Mouse (Mus musculus) right cerebral cortex, postnatal 10 days (tissue): ENCODE results near the gene Sox6.

ENCODE experiments used
- DNase-seq, 2 experiments: peaks; one replicate each; pipeline ENCODE4 v3.0.0; 2021; ENCODE audit warnings: low spot score in 2 of 2

Sox6 gene

DNA sequence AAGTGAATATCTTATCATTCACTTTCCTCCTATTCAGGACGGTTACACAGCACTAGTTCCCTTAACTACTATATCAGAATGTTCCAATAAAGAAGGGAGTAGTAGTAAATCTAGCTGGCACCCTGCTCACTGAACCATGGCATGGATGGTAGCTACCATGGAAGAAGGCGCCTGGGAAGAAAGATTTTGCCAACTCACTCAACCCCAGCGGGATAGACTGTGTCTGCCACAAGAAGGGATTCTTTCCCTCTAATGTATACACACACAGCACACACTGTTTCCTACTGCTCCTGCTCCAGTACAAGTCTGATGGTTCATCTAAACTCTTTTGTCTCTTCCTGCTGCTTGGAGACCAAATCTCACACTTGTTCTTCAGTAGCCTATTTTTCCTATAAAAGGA, 147.1 kb downstream of the Sox6 start:
- DNase-seq, result no peak

DNA sequence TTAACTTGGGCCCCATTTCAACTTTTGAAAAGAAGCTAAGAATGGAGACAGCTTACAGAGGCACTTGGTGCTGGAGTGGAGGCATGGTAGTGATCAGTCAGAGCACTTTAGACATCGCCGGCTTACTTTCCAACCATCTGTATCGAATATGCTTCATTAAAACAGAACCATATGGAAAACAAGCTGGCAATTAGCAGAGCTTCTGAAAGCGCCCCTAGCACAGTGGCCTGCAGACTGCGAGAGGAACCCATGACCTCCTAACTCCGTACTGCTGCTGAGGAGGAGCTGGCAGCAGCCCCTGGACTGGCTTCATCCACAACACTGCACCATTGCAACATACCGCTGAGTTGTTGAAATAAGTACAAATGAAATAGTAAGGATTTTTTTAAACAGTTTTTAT, 148.7 kb downstream of the Sox6 start:
- DNase-seq, result no peak

DNA sequence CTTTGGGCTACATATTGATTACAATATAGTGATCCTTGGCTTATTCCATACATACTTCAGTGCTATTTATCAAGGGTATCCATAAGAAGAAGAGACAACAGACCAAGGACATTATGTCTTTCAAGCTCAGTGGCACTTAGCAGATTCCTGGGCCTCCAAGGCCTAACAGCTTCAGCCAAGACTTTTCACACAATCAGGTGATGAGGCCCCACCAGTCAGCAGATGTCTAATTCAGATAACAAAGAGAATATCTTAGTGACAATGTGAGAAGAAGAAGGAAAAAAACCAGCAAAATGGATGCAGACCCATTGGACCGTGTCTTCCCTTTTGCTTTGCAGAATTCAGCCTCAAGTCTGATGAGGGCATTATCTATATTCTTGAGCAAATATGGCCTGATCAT, 150.0 kb downstream of the Sox6 start:
- no peak for DNase-seq

DNA sequence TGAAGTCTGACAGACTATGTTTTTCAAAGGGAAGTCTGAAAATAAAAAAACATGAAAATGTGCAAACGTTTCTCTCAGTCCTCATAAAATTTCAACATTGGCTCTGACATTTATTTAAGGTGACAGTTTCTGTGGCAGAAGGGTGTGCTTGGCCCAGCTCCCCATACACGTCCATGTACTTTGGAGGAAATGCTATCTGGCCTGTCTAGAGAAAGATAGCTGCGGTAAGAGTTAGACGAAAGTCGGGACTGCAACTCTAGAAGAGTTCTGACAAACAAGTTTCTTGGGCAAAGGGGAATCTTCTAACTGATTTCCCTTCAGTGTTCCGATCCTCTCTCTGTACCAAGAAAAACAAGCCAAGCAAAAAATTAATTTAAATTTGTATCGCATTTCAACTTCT, 150.5 kb downstream of the Sox6 start:
- DNase-seq, result no peak

DNA sequence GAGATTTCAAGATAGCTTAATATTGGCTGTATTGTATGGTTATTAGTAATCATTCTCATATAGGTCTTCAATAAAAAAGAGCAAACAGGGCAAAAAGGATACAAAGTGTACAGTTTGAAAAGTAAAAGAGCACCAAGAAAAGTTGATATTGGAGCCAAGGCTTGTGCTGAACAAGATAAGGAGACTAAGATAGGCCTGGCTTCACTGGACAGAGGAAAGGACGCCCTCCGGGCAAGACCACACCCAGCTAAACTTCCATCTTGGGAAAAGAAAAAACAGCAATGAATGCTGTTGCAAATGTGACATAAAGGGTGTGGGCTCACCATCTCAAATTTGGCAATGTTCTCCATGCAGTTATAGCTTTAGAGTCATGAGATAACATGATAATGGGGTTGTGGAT, 165.7 kb downstream of the Sox6 start:
- no peak for DNase-seq

DNA sequence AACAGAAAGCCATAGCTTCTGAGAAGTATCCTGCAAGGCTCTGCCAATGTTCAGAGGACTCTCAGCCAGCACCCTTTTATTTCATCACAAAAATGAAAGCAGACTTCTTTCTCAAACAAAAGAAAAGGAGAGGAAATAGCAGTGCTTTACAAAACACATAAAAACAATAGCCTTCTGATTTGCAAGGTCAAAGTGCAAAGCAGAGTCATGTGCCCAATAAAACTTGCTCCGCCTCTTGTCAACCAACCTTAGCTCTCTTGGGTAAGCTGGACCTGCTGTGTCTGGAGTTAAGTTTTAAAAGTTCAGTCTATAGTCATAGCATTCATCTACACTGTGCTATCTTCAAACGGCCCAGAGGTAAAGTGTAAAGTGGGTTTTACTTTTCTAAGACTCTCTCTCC, 170.1 kb downstream of the Sox6 start:
- DNase-seq, result no peak

DNA sequence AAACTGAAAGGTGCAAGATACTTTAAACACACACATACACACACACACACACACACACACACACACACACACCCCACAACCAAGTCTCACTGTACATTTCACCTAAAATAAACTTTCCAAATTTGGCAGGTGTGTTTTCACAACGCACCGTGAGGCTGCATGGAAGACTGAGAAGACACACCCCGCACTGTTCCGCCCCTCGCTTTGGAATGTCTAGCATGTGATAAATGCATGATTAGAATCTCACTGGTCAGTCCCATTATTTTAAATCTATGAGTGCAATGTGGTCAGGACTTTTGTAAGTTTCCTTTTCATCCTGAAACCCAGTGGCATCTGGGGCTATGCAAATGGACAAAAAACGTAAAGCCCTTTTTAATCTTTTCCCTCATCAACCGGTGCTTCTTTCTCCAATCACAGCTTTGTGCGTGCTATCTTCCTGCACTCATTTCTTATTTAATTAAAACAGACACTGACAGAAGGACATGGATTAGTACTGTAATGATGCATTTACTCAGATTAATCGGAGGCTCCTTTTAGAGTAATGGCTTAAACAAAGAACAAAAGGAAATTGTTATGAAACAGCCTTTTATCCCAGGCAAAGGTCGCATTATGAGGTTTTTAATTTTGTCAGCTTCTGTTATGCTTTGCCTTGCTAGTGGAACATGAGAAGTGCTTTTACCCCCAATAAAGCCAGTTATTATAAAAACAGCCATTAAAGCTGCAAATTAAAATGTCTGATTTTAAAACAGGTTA, 170.9 kb downstream of the Sox6 start:
- DNase-seq, result no peak

DNA sequence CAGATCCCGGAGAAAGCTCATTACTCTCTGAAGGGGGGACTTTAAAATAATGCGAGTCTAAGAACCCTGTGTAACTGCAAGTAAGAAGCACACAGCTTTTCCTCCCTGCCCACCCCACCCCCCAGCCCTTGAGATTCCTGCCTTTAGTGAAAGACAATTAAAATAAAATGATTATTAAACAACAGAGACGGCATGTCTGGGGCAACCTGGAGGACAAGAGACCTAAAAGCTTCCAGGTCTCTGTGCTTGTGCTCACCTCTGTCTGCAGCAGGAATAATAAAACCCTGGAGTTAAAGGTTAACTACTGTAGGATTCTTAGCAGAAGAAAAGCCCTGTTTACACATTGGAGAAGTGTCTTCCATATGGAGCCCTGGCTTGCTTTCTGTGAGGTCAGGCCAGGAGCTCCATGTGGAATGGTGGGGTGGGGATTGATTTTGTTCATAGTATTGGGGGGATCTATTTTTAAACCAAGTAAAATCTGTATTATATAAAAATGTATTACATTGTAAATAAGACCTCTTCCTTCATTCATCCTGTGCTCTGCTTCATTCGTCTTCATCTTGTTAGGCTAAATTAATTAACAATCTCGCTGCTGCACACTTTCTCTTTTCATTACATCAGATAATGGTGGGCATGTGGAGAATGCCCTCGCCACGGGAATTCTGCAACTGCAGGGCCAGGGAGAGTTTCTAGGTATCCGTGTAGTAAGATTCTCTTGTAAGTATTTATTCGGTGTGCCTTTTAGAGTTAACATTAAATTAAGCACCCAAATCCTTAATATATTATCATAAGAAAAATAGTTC, 171.7 kb downstream of the Sox6 start:
- no peak for DNase-seq

DNA sequence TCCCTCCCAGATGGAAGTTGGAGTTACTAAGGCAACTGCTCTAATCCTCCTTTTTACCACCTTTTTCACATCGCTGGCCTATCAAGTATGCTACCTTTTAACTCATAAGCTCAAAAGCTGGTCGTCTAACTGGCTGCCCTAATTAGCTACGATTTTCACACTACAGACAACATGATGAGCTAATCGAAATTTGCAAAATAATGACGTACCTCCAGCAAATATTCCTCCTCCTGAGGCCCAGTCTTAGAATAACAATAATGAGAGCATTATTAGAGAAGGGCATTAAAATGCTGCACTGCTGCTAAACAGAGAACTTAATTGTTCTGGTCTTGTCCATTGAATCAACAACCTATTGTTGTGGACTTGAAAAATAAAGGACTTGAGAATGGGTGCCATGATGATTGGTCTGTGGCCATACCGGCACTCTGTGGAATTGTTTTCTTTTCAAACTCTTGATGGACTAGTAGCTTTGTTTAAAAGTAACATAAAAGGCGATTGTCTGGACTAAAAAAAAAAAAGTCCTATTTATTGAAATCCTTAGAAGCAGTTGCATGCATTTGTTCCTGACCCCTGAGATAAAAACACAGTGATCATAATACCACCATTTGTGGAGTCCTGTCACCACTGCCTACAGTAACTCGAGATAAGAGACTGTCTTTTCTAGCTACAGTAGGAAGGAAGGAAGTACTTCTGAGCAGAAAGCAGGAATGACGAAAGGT, 172.5 kb downstream of the Sox6 start:
- DNase-seq, result no peak

DNA sequence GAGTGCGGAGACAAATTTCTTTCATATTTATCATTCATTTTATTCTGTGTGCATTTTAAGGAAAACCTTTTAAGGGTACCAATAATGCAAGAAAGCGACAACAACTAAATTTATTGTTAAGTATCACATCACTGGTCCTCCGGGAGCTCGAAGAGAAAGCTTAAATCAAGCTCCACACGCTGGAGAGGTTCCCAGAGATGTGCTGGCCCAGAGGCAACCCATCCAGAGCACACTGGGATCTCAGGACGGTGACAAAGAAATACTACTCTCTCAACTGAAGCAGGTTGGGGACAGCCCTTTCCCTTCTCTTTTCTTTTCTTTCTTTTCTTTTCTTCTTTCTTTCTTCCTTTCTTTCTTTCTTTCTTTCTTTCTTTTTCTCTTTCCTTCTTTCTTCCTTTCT, 173.4 kb downstream of the Sox6 start:
- DNase-seq, result no peak

DNA sequence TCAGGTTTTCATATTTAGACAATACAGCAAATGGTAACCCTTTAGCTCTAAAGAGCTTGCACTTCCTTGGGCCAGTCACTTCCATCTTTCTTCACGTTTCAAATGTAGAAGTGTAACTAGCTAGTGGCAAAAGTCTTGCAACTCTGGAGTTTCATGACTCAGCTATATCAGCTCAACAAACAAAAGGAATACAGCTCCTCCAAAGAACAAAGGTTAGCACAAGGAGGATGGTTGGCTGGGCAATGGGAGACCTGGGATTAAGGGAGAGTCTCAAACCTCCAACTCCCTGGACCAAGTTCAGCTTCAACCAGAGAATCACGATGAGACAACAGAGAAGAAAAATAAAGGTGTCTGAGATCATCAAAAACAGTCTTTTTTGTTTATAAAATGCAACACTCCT, 174.2 kb downstream of the Sox6 start:
- no peak for DNase-seq

DNA sequence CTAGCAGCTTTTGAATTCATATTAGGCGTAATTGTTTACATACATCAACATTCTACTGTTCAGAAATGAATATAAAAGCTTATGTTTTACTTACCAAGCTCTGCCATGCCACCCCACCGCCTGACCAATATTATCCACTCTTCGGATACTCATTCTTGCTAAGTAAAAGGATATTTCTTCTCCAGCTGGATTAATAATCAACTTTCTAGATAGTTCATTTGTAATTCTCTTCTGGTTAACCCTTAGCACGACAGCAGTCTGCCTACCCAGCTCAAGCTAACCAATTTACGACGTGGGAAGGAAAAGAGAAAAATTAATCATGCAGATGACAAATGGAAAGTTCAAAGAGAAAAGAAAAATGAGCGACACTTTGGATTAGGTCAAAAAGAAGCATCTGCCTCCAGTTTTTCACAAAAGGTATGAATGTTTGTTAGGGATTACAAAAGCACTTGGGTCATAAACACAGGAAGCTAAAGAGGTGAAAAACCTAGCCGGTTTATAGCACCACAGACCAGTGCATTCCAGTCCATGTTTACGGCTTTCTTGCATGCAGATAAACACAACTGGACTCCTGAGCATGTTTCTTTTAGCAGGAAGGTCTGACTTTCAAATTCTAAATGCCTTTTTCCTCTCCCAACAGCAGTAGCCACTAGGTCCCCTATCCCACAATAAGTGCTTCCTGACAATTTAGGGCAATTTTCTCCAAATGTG, 178.8 kb downstream of the Sox6 start:
- no peak for DNase-seq

DNA sequence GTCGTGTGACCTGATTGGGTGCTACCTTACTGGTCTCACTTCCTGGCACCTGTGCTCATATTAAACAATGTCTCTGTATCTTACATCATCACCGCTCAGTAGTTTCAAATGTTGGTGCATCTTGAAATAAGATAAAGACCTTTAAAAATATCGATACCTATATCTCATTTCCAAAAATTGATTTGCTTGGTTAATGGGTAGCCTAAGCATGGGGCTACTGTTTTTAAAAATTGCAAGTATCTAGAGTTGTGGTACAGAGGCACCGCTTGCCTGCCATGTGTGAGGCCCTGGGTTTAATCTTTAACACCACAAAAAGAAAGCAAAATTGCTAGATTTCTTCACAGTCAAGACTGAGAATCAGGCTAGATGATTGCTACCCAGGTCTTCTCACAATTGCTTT, 187.5 kb downstream of the Sox6 start:
- no peak for DNase-seq

DNA sequence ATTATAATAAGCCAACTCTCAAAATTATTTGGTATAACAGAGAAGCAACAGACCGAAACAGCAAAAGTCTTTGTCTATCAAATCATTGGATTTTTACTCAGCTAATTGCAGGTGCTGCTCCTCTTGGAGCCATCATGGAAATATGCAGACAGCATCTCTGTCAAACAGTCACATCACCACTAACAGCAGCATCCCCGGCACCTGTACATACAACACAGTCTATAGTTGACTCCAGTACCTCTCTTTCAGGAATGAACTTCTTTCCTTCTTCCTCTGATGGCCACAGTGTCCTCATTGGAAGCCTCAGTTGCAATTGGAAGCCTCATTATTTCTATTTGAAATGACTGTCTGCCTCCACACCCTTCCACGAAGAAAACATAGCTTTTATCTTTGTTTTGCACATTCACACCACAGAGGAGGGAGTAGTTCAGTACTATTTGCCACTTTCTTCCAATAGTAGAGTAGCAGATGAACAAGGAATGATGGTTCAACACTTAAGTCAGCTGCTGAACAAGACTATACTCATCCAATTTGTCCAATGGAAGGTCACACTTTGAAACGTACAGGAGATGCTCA, 192.7 kb downstream of the Sox6 start:
- no peak for DNase-seq

DNA sequence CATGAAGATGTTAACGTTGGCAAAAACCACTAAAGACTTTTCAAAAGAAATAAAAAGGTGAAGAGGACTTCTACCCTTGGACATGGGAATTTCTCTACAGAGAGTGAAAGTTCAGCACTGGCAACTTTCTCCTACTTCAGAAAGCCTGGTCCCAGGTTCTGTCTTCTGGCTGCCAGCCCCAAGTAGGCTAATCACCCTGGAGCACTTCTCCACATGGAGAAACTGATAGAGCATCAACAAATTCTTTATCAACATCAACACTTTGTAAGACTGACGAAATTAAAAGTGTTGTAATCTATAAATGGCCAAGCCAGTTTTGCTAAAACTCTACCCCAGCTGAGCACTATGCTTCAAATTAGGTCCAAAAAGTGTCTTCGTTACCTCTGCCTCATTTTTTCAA, 193.7 kb downstream of the Sox6 start:
- DNase-seq, result no peak

DNA sequence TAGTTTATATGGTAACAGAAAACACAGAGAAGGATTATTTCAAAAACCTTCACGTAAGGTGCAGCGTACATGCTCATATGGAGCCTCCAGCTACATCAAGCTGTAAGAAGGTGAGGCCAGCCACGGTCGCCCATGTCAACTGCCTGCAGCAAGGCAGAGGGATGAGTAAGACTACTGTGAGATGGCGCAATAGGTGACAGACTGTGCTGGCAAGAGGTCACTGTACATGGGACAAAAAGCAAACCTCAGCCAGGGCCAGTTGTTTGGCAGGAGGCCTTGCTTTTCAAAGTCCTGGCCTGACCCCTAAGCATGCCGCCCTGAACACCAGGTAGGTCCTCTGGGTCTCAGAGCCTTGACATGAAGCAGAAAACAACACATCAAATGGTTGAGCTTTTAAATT, 194.2 kb downstream of the Sox6 start:
- no peak for DNase-seq

DNA sequence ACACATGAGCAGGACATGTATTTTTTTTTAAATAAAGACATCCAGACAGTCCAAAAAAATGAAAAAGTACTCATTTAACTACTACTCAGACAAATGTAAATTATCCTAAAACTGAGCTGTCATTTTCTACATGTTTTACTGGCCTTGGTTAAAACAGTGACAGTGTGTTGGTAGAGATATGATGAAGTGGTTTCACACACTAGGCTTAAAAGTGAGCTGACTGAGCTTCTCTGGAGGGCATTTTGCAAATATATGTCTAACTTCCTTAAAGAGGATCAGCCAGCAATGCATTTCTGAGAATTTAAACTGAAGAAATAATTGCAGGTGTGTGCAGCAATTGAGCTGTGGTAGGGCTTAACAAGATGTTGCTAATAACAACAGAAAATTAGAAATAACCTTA, 196.3 kb downstream of the Sox6 start:
- DNase-seq, result no peak

DNA sequence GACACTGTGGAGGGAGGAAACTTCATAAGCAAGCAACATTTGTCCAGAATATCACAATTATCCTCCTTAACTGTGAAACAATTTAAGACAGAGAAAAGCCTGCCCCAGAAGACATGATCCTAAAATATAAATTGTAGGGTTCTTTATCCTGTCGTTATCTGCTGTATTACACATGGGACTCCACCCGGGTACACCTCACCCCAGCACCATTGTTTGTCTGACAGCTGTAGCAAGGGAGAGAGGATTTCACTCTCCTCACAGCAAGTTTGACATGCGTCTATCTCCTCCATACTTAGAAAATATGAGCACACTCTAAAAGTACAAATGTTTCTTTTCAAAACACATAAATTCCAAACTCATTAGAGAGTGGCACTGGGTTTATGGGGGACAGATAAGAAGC, 198.0 kb downstream of the Sox6 start:
- no peak for DNase-seq

DNA sequence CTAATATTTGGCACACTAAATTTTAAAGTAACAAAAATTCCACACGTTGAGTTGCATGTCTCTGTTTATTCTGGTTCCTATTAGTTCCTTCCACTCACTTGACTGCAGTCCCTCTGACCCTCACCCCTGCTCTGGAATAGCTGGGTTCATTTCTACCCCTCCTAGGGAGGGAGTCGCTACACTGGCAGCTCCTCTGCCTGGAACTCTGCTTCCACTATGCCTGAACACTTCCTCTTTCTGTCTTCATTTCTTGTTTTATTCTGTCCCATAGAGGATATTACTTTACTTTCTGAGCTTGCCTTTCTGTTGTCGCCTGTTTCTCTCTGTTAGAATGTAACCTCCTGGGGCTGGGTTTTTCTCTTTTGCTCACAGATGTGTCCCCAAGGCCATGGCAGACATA, 203.6 kb downstream of the Sox6 start:
- no peak for DNase-seq

DNA sequence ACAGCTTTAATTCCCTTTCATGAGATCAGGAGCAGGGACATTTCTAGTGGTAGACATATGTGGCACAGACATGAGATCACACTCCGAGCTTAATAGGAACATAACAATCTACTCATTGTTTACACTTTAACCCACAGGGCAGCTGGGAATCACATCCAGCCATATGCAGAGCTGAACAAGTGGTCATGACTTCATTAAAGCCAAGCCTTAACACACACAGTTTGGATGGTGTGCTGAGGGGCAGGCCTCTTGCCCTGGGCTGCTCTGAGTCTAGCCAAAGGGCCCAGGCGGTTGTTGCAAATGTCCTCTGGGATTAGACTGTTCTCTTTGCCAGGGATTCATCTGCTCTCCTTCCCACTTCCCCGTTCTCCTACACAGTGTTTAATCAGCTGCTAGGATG, 204.9 kb downstream of the Sox6 start:
- no peak for DNase-seq

DNA sequence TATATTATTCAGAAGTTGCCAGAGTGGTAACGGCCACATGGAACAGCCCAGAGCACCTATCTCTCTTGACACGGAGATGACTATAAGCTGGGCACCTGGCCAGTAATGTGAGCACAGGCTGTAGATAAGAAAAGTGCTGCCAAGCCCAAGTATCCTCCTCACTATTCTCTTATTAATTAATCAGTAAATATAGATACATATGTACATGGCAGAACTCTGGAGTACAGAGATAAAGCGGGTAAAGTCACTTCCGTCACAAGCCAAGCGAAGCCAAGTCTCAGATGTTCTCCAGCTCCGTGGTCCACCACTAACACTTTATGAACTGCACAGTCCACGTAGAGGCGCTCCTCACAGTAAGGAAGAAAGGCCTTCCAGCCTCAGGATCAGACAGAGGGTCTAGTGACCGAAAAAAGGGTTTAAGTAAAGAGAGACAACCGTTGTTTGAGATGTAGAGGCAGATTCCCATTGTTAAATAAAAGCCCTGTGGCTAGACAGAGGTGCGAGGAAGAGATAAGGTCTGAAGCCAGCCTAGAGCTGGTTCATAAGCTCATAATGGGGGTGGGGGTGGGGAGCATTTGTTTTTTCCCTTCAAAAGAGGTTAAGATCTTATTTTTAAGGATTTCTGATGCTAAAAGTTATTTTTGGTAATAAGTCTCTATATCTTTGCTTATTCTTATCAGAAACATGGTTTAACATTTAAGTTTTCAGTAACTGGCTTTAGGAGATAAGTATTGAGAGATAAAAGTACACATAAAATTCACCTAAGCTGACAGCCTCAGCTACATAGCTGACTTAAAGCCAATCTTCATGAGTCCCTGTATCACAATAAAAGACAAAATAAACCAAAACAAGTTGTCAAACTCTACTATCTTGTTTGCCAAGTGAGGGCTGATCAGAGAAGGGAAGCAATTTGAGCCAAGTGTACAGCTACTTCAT, 207.4 kb downstream of the Sox6 start:
- no peak for DNase-seq
